Mouse (Mus musculus) brain, adult 10 weeks (tissue): ENCODE results near the gene Fam32a. TPM values are rescaled to one million over a fixed set of nuclear protein-coding genes. Genes with fewer than 3 reads are reported as not detected.

Source experiments
- polyA plus RNA-seq: library from polyadenylated mRNA; stranded (reverse); fragments of 350-450 nt; fragmentation: Illumina TruSeq; extraction: RNeasy Lipid Tissue Mini Kit (QIAGEN cat#74804); gene quantifications from one replicate; pipeline ENCODE4 v1.2.3, GENCODE M21; 2015; ENCODE audit warnings: low read depth, low replicate concordance

Gene Fam32a
- 80.9 TPM for polyA plus RNA-seq

DNA sequence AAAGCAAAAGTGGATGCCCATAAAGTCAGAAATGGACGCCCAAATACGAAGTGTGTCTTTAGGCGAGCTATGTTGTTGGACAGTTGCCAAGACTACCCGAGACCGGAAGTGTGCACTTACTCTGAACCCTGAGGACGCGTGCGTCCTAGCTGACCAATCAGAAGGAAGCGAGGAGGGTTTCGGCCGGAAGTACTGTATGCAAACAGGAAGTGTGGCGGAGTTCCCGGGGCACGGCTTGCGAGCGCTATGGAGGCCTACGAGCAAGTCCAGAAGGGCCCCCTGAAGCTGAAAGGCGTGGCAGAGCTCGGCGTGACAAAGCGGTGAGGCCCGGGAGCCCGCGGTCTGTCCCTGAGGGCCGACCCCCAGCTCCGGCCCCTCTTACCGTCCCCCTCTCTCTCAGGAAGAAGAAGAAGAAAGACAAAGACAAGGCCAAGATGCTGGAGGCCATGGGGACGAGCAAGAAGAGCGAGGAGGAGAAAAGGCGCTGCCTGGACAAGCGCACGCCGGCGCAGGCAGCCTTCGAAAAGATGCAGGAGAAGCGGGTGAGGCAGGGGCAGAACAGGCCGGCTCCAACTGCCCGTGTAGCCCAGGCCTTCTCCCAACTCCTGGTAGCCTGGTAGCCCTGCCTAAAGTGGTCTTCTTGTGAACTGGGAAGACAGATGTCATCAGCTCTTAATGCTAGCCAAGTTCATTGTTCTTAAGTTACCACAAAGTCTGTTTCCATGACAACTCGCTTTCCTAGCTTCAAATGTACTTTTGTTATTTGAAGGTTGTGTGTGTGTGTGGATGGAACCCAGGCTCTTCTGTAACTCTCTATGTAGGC is at the start of gene Fam32a:
Gene Fam32a (plus strand): TSS at position 190 of the 823 bp plus-strand sequence.

GRCm38 (mm10) chr8:72189417-72190214 is 29.9 kb upstream of the Fam32a start, which contains the start of gene Hsh2d:
Hsh2d (plus strand) TSS chr8:72189638.

DNA sequence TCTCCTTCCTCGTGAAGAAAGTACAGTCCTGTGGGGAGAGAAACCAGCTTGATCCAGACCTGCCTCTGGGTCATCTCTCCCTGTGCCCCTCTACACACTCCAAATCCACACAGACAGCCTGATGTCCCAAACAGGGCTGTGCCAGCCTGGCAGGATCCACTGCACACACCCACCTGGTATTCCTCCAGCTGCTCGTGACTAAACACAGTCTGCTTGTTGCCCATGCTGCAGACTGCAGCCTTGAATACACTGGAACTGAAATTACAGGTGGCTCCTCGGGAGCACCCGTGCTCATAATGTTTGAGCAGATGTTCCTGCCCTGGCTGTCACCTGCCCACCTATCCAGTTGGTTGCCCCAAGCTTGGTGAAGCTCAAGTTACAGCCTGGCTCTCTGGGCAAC is 6.8 kb upstream of the Fam32a start, which contains the start of gene Cib3:
Gene Cib3 (minus strand): TSS at position 87 of the 400 bp plus-strand sequence.

DNA sequence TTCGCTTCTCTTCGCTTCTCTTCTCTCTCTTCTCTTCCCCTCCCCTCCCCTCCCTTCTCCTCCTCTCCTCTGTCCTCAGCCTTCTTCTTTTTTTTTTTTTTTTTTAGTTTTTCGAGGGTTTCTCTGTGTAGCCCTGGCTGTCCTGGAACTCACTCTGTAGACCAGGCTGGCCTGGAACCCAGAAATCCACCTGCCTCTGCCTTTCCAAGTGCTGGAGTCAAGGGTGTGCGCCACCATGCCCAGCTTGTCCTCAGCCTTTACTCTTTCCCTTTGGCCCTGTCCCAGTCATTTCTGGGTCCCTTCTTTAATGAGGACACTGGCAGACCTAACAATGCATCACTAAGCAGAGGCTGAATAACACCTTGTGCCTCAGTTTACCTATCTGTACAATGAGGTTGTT is 6.0 kb upstream of the Fam32a start, which contains the start of gene Gm11034:
Gene Gm11034 (minus strand): TSS at position 101 of the 400 bp plus-strand sequence.

DNA sequence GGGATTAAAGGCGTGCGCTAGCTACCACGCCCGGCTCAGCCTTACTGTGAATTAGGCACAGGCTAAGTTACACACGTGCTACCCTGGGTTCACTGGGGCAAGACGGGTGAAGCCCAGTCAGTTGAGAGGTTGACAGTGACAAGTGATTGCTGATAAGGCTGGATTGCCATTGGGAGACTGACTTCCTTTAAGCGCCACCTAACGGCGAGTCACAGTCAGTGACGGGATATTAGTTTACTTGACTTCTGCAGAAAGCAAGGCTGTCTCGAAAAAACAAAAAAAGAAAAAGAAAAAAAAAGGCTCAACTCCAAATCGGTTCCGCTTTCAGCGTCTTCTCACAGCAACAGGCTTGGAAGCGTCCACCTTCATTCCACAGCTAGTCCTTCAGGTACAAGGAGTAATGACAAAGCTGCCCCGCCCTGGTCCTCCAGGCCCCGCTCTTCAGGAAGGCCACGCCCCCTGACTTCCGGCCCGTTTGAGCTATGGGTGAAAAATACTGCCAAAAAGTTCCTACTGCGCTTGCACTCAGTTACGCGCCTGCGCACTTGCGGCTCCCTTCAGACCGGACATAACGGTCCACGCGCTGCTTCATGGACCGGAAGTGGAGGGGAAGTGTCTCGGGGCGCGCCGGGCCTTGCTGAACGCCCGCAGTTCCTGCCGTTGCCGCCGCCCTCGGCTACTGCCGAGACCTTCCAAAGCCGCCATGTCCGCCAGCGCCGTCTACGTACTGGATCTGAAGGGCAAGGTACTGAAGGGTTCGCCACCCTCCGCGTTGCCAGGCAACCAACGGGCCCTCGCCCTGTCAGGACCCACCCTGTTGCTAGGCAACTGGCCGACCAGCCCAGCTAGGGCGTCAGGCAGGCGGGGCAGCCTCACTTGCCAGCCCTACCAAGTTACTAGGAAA is 20.2 kb downstream of the Fam32a start, which contains the start of gene Ap1m1:
Gene Ap1m1 (plus strand): TSS at position 520 of the 904 bp plus-strand sequence.

Other genes starting within 250 kb of the Fam32a start
- not detected for gene Cyp4f18, start 210.1 kb upstream of the Fam32a start, polyA plus RNA-seq
- not detected for gene Olfr372, start 178.5 kb upstream of the Fam32a start, polyA plus RNA-seq
- not detected for gene Olfr373, start 136.6 kb upstream of the Fam32a start, polyA plus RNA-seq
- gene Olfr374, start 112.7 kb upstream of the Fam32a start, polyA plus RNA-seq, result not detected
- 41.8 TPM for gene Tpm4, start 84.8 kb upstream of the Fam32a start, polyA plus RNA-seq
- gene Rab8a, start 58.5 kb upstream of the Fam32a start, polyA plus RNA-seq, result 52.3 TPM
- gene Hsh2d, start 30.1 kb upstream of the Fam32a start, polyA plus RNA-seq, result not detected
- gene Cib3, start 6.9 kb upstream of the Fam32a start, polyA plus RNA-seq, result not detected
- not detected for gene Gm11034, start 6.1 kb upstream of the Fam32a start, polyA plus RNA-seq
- 83.9 TPM for gene Ap1m1, start 20.3 kb downstream of the Fam32a start, polyA plus RNA-seq
- 3.9 TPM for gene Gm10282, start 85.5 kb downstream of the Fam32a start, polyA plus RNA-seq
- gene Klf2, start 99.3 kb downstream of the Fam32a start, polyA plus RNA-seq, result 10.3 TPM
- gene Eps15l1, start 201.7 kb downstream of the Fam32a start, polyA plus RNA-seq, result 45.5 TPM
- gene Calr3, start 224.1 kb downstream of the Fam32a start, polyA plus RNA-seq, result 2.2 TPM
- gene 1700030K09Rik, start 224.2 kb downstream of the Fam32a start, polyA plus RNA-seq, result 7.6 TPM